Comparison of ENCODE assay signal across 16 mouse cellular contexts in genomic region chr2:72042093-72042492, GRCm38 (mm10).
DNase-seq lines count a peak whose midpoint lies in the region; TF ChIP-seq lines count a peak whose summit lies in the region.
"Had no signal": no experiment of that assay in that cellular context is flagged by ENCODE, and none has a peak within 500 bp of the region (broad histone marks: within the 10 kb centered on the region; RNA-seq: fewer than 3 reads in every experiment).

No protein-coding gene starts in this region.

- H3K9me3 ChIP-seq in CH12.LX (replicated peaks; ENCODE audit: low read length): no peaks in the 10 kb centered on the region
- H3K9me3 ChIP-seq: forebrain, embryonic 10.5 days; hindbrain, embryonic 10.5 days; limb, embryonic 10.5 days had no signal

- no peaks in the 10 kb centered on the region for H3K27me3 ChIP-seq in cerebellum, adult 2 months (ENCODE audit: control insufficient read depth, insufficient read depth, low read length)
- no peaks in the 10 kb centered on the region for H3K27me3 ChIP-seq in CH12.LX (replicated peaks)

- no peak overlapping the region for H3K27ac ChIP-seq in cerebellum, adult 2 months (ENCODE audit: insufficient read depth, low read length)
- H3K27ac ChIP-seq in layer of hippocampus, adult 2 months: no peak overlapping the region
- no peak overlapping the region for H3K27ac ChIP-seq in CH12.LX (ENCODE audit: insufficient read depth, low read depth)
- H3K27ac ChIP-seq: forebrain, embryonic 10.5 days; hindbrain, embryonic 10.5 days; limb, embryonic 10.5 days had no signal

- in situ Hi-C loops in CH12.LX (cut with MboI; ENCODE audit: low pct_ligation_motif_present, low pct_unique_long_range_greater_than_20kb, low sequenced_read_pairs): loop anchor here (5.0 kb wide), 1 partner anchor 105 kb away; no protein-coding TSS in a partner anchor

- TF ChIP-seq EP300 in CH12.LX (IDR thresholded peaks at IDR 0.05; ENCODE audit: low read length): no peak

- peak; percentile 5 for TF ChIP-seq RAD21 in CH12.LX (IDR thresholded peaks at IDR 0.05; ENCODE audit: low read depth, low read length)

- dilution Hi-C loops in CH12.LX (cut with MboI; ENCODE audit: extremely low pct_ligation_motif_present, extremely low pct_unique_long_range_greater_than_20kb, low sequenced_read_pairs): no loop called here

- H3K4me3 ChIP-seq in cerebellum, adult 2 months (replicated peaks; ENCODE audit: insufficient read depth, low read depth, low read length): no peak overlapping the region
- H3K4me3 ChIP-seq in layer of hippocampus, adult 2 months: no peak overlapping the region
- no peak overlapping the region for H3K4me3 ChIP-seq in CH12.LX (replicated peaks in 1 of 3; ENCODE audit: low read depth in 2 of 3, low read length in 2 of 3, poor library complexity in 1 of 3)
- H3K4me3 ChIP-seq: forebrain, embryonic 10.5 days; hindbrain, embryonic 10.5 days; limb, embryonic 10.5 days had no signal

- TF ChIP-seq CTCF in cerebellum, adult 2 months (IDR thresholded peaks at IDR 0.05; ENCODE audit: borderline replicate concordance, insufficient read depth, low read depth, low read length): peak; percentile 46; the same call in 1 of the 2 replicates
- peak; percentile 60 for TF ChIP-seq CTCF in layer of hippocampus, adult 2 months (conservative IDR thresholded peaks at IDR 0.05)
- TF ChIP-seq CTCF in CH12.LX (conservative IDR thresholded peaks at IDR 0.05 in 1 of 2, IDR thresholded peaks at IDR 0.05 in 1 of 2; ENCODE audit: low read depth in 2 of 2, low read length in 2 of 2): peak; percentile 12 to 32; a peak in 2 of 4 replicates
- peak; percentile 37; the same call in 1 of the 2 replicates for TF ChIP-seq CTCF in brain, embryonic 14.5 days (IDR thresholded peaks at IDR 0.05; ENCODE audit: borderline replicate concordance, extremely low read depth, insufficient read depth, insufficient read length)

- H3K79me2 ChIP-seq in CH12.LX (replicated peaks; ENCODE audit: control insufficient read depth, extremely low read depth, insufficient read depth, poor library complexity, severe bottlenecking): no peaks in the 10 kb centered on the region

- H3K9ac ChIP-seq in CH12.LX (ENCODE audit: insufficient read depth, low read depth): no peak overlapping the region

- WGBS in cerebellum, adult 2 months: 71% methylated on average over 10 of the region's 10 CpGs

- peaks cover 25% of the 10 kb centered on the region for H3K4me1 ChIP-seq in cerebellum, adult 2 months (ENCODE audit: control insufficient read depth, insufficient read depth, low read length)
- peaks cover 0 to 11% of the 10 kb centered on the region in 2 experiments; a peak in 2 of 4 replicates for H3K4me1 ChIP-seq in CH12.LX (ENCODE audit: control insufficient read depth in 1 of 2, insufficient read depth in 2 of 2)

- H3K36me3 ChIP-seq in CH12.LX (replicated peaks in 1 of 2; ENCODE audit: control insufficient read depth in 1 of 2, insufficient read depth in 1 of 2, low read length in 1 of 2): no peaks in the 10 kb centered on the region
- H3K36me3 ChIP-seq: forebrain, embryonic 10.5 days; hindbrain, embryonic 10.5 days; limb, embryonic 10.5 days had no signal

- no peak for TF ChIP-seq POLR2A in cerebellum, adult 2 months (IDR thresholded peaks at IDR 0.05; ENCODE audit: borderline replicate concordance, insufficient read depth, low read length)
- TF ChIP-seq POLR2A in CH12.LX (IDR thresholded peaks at IDR 0.05; ENCODE audit: low read depth, low read length): no peak
- no peak for TF ChIP-seq POLR2A in brain, embryonic 14.5 days (IDR thresholded peaks at IDR 0.05; ENCODE audit: borderline replicate concordance, extremely low read depth, insufficient read depth, insufficient read length, poor library complexity, severe bottlenecking)

- DNase-seq in cerebellum, adult 2 months: no peak
- no peak for DNase-seq in cerebellum, postnatal 25 days
- DNase-seq in layer of hippocampus, adult 2 months (ENCODE audit: low spot score in 2 of 2): no peak
- no peak for DNase-seq in layer of hippocampus, postnatal 36 days
- DNase-seq in CH12.LX (ENCODE audit: extremely low read depth) (no peak), MN1 (ENCODE audit: low spot score) (no peak)
- DNase-seq in brain, embryonic 14.5 days (ENCODE audit: low read depth): no peak
- no peak for DNase-seq in adrenal gland, adult 18-20 months (ENCODE audit: low spot score in 2 of 2)
- DNase-seq: cerebellum, adult 11 months; gastrocnemius, postnatal 36 days; kidney, postnatal 25 days; lung, adult 18-20 months; midbrain, embryonic 14.5 days had no signal

- no peak overlapping the region for H3K4me2 ChIP-seq in CH12.LX (ENCODE audit: insufficient read depth, low read depth, poor library complexity, severe bottlenecking)

TF ChIP-seq in CH12.LX, 34 proteins besides CTCF, POLR2A, EP300 and RAD21:
- no peak for TF ChIP-seq HCFC1 (IDR thresholded peaks at IDR 0.05; ENCODE audit: low read depth, low read length)
- TF ChIP-seq BHLHE40 (IDR thresholded peaks at IDR 0.05; ENCODE audit: low read depth, low read length): no peak
- no peak for TF ChIP-seq ZNF384 (IDR thresholded peaks at IDR 0.05; ENCODE audit: low read depth, low read length)
- no peak for TF ChIP-seq SMC3 (IDR thresholded peaks at IDR 0.05; ENCODE audit: low read depth, low read length)
- no peak for TF ChIP-seq CHD1 (IDR thresholded peaks at IDR 0.05; ENCODE audit: low read depth, low read length)
- TF ChIP-seq SIN3A (IDR thresholded peaks at IDR 0.05; ENCODE audit: low read length): no peak
- TF ChIP-seq TCF12 (IDR thresholded peaks at IDR 0.05; ENCODE audit: low read depth, low read length): no peak
- TF ChIP-seq MXI1 (IDR thresholded peaks at IDR 0.05; ENCODE audit: low read depth, low read length): no peak
- no peak for TF ChIP-seq TBP (conservative IDR thresholded peaks at IDR 0.05; ENCODE audit: low read depth, low read length)
- TF ChIP-seq MAZ (IDR thresholded peaks at IDR 0.05; ENCODE audit: low read depth, low read length): no peak
- TF ChIP-seq MEF2A (IDR thresholded peaks at IDR 0.05; ENCODE audit: borderline replicate concordance, low read depth, low read length): no peak
- TF ChIP-seq NELFE (IDR thresholded peaks at IDR 0.05; ENCODE audit: low read depth, low read length): no peak
- TF ChIP-seq ZC3H11A (IDR thresholded peaks at IDR 0.05; ENCODE audit: low read depth, low read length): no peak
- no peak for TF ChIP-seq ZKSCAN1 (IDR thresholded peaks at IDR 0.05; ENCODE audit: borderline replicate concordance, low read depth, low read length)
- TF ChIP-seq JUND (conservative IDR thresholded peaks at IDR 0.05; ENCODE audit: low read depth, low read length): no peak
- TF ChIP-seq UBTF (IDR thresholded peaks at IDR 0.05; ENCODE audit: low read depth, low read length): no peak
TF ChIP-seq in CH12.LX: peak in this region for 0.
